Mouse (Mus musculus): ENCODE results near the gene Exoc5. TPM values are rescaled to one million over a fixed set of nuclear protein-coding genes. Genes with fewer than 3 reads are reported as not detected.
A peak's percentile ranks its signal among the peaks of the same experiment; 100 is the strongest.

The Exoc5 gene
- polyA plus RNA-seq, 1 experiment from 2014 or later: 80.3 TPM

- no peaks in the 10 kb centered on the region for H3K27me3 ChIP-seq
- H3K4me2 ChIP-seq (replicated peaks): peak within 1 kb of the TSS; percentile 75
- H3K4me3 ChIP-seq (replicated peaks): peak within 1 kb of the TSS; percentile 92
- WGBS: under 1% methylated on average over 54 of the region's 62 CpGs
- no peaks in the 10 kb centered on the region for H3K36me3 ChIP-seq
- H3K9ac ChIP-seq (replicated peaks): peak within 1 kb of the TSS; percentile 97
- ATAC-seq: peak; percentile 81
- H3K4me1 ChIP-seq (replicated peaks): peaks cover 27% of the 10 kb centered on the region
- H3K27ac ChIP-seq: peak within 1 kb of the TSS; percentile 99
- H3K9me3 ChIP-seq: no peaks in the 10 kb centered on the region
Measured at GRCm38 (mm10) chr14:49065529-49066273, 752 bp downstream of the Exoc5 start, which contains the start of gene Ap5m1. TSS of gene Ap5m1 (plus strand) at chr14:49066097.

- 82% methylated on average over 2 of the region's 2 CpGs for WGBS
Measured at GRCm38 (mm10) chr14:49063838-49064237, 2.6 kb downstream of the Exoc5 start.

GRCm38 (mm10) chr14:49049492-49049891 lies 17.0 kb downstream of the Exoc5 start:
- no peak for ATAC-seq

More at GRCm38 (mm10) chr14:49063838-49064237, 2.6 kb downstream of the Exoc5 start:
- Histone ChIP-seq H3K4me3 (replicated peaks) (no peak overlapping the region), H3K36me3 (no peaks in the 10 kb centered on the region), H3K27me3 (no peaks in the 10 kb centered on the region), H3K9me3 (no peaks in the 10 kb centered on the region), H3K9ac (replicated peaks) (no peak overlapping the region), H3K4me1 (replicated peaks) (peaks cover 27% of the 10 kb centered on the region), H3K27ac (no peak overlapping the region), H3K4me2 (replicated peaks) (0 out of 2 replicates have a peak overlapping the region, but pooled peaks have one; percentile 42)
- no peak for ATAC-seq

GRCm38 (mm10) chr14:49045610-49046009 lies 20.8 kb downstream of the Exoc5 start:
- H3K27ac ChIP-seq: no peak overlapping the region
- no peaks in the 10 kb centered on the region for H3K9me3 ChIP-seq
- 97% methylated on average over 4 of the region's 4 CpGs for WGBS
- ATAC-seq: no peak
- H3K4me1 ChIP-seq (replicated peaks): no peaks in the 10 kb centered on the region
- no peak overlapping the region for H3K4me2 ChIP-seq (replicated peaks)
- peaks cover 14% of the 10 kb centered on the region for H3K36me3 ChIP-seq
- no peaks in the 10 kb centered on the region for H3K27me3 ChIP-seq
- no peak overlapping the region for H3K9ac ChIP-seq (replicated peaks)
- no peak overlapping the region for H3K4me3 ChIP-seq (replicated peaks)

More at GRCm38 (mm10) chr14:49049492-49049891, 17.0 kb downstream of the Exoc5 start:
- Histone ChIP-seq H3K36me3 (peaks cover 12% of the 10 kb centered on the region), H3K4me2 (replicated peaks) (no peak overlapping the region), H3K27me3 (no peaks in the 10 kb centered on the region), H3K27ac (no peak overlapping the region), H3K9ac (replicated peaks) (no peak overlapping the region), H3K4me1 (replicated peaks) (no peaks in the 10 kb centered on the region; the same call in 1 of the 2 replicates), H3K4me3 (replicated peaks) (no peak overlapping the region), H3K9me3 (no peaks in the 10 kb centered on the region)

DNA sequence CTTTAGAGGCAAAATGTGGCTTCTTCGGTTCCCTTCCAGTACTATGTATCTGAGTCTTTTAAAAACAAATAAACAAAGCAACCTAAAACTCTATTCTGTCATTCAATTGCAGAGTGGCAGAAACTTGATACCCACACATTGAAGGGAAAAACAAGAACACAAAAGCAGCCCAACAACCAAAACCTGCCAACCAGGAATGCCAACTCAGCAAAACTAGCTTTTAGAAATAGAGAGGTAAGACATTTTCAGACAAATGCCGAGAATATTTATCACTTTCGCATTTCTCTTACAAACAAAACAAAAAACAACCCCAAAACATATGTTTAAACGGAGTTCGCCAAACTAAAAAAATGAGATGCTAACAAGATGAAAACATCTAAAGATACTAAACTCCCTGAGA lies 37.5 kb downstream of the Exoc5 start:
- no peak overlapping the region for H3K4me3 ChIP-seq (replicated peaks)
- H3K4me1 ChIP-seq (replicated peaks): no peaks in the 10 kb centered on the region
- H3K36me3 ChIP-seq: peaks cover 32% of the 10 kb centered on the region
- H3K27me3 ChIP-seq: no peaks in the 10 kb centered on the region
- no peak overlapping the region for H3K9ac ChIP-seq (replicated peaks)
- no peak for ATAC-seq
- no peak overlapping the region for H3K27ac ChIP-seq
- no peak overlapping the region for H3K4me2 ChIP-seq (replicated peaks)
- H3K9me3 ChIP-seq: no peaks in the 10 kb centered on the region
- 94% methylated on average over 5 of the region's 5 CpGs for WGBS

- H3K9me3 ChIP-seq: no peaks in the 10 kb centered on the region
- H3K9ac ChIP-seq (replicated peaks): no peak overlapping the region
- H3K36me3 ChIP-seq: peaks cover 27% of the 10 kb centered on the region
- H3K4me1 ChIP-seq (replicated peaks): no peaks in the 10 kb centered on the region
- ATAC-seq: no peak
- H3K27me3 ChIP-seq: no peaks in the 10 kb centered on the region
- no peak overlapping the region for H3K27ac ChIP-seq
- H3K4me2 ChIP-seq (replicated peaks): no peak overlapping the region
- H3K4me3 ChIP-seq (replicated peaks): no peak overlapping the region
- 63% methylated on average over 3 of the region's 3 CpGs for WGBS
Measured at GRCm38 (mm10) chr14:49027779-49028368, 38.6 kb downstream of the Exoc5 start.

GRCm38 (mm10) chr14:49027040-49027778 lies 39.2 kb downstream of the Exoc5 start:
- Histone ChIP-seq H3K36me3 (peaks cover 27% of the 10 kb centered on the region), H3K4me2 (replicated peaks) (no peak overlapping the region), H3K9me3 (no peaks in the 10 kb centered on the region), H3K9ac (replicated peaks) (no peak overlapping the region), H3K27ac (no peak overlapping the region), H3K4me1 (replicated peaks) (no peaks in the 10 kb centered on the region), H3K4me3 (replicated peaks) (no peak overlapping the region), H3K27me3 (no peaks in the 10 kb centered on the region)
- peak; percentile 40; the same call in 1 of the 2 replicates for ATAC-seq
- WGBS: 86% methylated on average over 6 of the region's 6 CpGs

GRCm38 (mm10) chr14:49019765-49020164 lies 46.7 kb downstream of the Exoc5 start:
- no peak overlapping the region for H3K9ac ChIP-seq (replicated peaks)
- no peak for ATAC-seq
- H3K4me2 ChIP-seq (replicated peaks): no peak overlapping the region
- peaks cover 32% of the 10 kb centered on the region for H3K36me3 ChIP-seq
- no peaks in the 10 kb centered on the region for H3K4me1 ChIP-seq (replicated peaks)
- no peak overlapping the region for H3K27ac ChIP-seq
- no peaks in the 10 kb centered on the region for H3K9me3 ChIP-seq
- WGBS: 93% methylated on average over 5 of the region's 5 CpGs
- H3K27me3 ChIP-seq: no peaks in the 10 kb centered on the region
- H3K4me3 ChIP-seq (replicated peaks): no peak overlapping the region

GRCm38 (mm10) chr14:49008399-49009189 lies 57.9 kb downstream of the Exoc5 start:
- H3K4me1 ChIP-seq (replicated peaks): no peaks in the 10 kb centered on the region
- H3K4me2 ChIP-seq (replicated peaks): no peak overlapping the region
- peaks cover 8% of the 10 kb centered on the region for H3K36me3 ChIP-seq
- H3K27ac ChIP-seq: no peak overlapping the region
- no peak for ATAC-seq
- no peaks in the 10 kb centered on the region for H3K27me3 ChIP-seq
- no peaks in the 10 kb centered on the region for H3K9me3 ChIP-seq
- H3K4me3 ChIP-seq (replicated peaks): no peak overlapping the region
- no peak overlapping the region for H3K9ac ChIP-seq (replicated peaks)
- WGBS: 86% methylated on average over 2 of the region's 2 CpGs

DNA sequence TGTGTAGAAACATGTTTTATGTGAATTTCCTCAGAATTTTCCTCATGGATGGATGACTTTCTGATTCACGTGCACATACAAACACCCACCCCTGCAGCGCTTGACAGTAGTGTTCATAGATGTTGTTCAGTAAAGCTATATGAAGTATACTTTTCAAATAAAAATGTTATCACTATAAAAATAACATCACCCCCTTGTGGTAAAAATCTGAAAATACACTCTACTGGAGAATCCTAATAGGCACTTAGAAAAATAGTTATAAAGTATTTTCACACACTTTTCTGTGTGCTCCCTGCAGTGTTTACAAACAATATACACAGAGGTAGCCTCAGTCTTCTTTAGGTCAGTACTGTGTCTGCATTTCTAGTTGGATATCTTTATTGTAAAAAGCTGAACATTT lies 58.5 kb downstream of the Exoc5 start:
- Histone ChIP-seq H3K9ac (replicated peaks) (no peak overlapping the region), H3K4me3 (replicated peaks) (no peak overlapping the region), H3K36me3 (peaks cover 8% of the 10 kb centered on the region), H3K27ac (no peak overlapping the region), H3K27me3 (no peaks in the 10 kb centered on the region), H3K4me2 (replicated peaks) (no peak overlapping the region), H3K9me3 (no peaks in the 10 kb centered on the region), H3K4me1 (replicated peaks) (no peaks in the 10 kb centered on the region)
- no peak for ATAC-seq
- WGBS: 89% methylated on average over 2 of the region's 2 CpGs

DNA sequence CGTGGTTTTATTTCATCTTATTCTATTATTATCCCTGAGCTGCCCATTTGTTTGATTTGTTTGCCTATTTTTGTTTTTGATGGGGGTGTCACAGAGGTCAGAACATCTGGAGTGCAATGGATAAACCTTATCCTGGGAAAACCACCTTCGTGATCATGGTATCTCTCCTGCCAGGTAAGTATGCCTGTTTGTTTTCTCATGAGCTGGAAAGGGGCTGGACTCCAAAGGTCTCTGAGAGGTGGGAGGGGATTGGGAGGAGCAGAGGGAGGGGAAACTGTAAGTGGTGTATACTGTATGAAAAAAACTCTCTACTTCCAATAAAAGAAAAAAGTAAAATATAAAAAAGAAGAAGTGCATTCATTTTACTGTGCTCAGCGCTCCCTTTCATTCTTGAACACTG lies 64.8 kb downstream of the Exoc5 start:
- Histone ChIP-seq H3K9me3 (no peaks in the 10 kb centered on the region), H3K9ac (replicated peaks) (no peak overlapping the region), H3K4me1 (replicated peaks) (no peaks in the 10 kb centered on the region), H3K4me2 (replicated peaks) (no peak overlapping the region), H3K27me3 (no peaks in the 10 kb centered on the region), H3K4me3 (replicated peaks) (no peak overlapping the region), H3K27ac (no peak overlapping the region), H3K36me3 (no peaks in the 10 kb centered on the region)
- WGBS: 79% methylated on average over 3 of the region's 3 CpGs
- ATAC-seq: no peak

Data from midbrain, embryonic 13.5 days (tissue).